Mouse (Mus musculus): ENCODE data around the gene Dyrk4.
A peak's percentile ranks its signal among the peaks of the same experiment; 100 is the strongest.

Dyrk4 gene

DNA sequence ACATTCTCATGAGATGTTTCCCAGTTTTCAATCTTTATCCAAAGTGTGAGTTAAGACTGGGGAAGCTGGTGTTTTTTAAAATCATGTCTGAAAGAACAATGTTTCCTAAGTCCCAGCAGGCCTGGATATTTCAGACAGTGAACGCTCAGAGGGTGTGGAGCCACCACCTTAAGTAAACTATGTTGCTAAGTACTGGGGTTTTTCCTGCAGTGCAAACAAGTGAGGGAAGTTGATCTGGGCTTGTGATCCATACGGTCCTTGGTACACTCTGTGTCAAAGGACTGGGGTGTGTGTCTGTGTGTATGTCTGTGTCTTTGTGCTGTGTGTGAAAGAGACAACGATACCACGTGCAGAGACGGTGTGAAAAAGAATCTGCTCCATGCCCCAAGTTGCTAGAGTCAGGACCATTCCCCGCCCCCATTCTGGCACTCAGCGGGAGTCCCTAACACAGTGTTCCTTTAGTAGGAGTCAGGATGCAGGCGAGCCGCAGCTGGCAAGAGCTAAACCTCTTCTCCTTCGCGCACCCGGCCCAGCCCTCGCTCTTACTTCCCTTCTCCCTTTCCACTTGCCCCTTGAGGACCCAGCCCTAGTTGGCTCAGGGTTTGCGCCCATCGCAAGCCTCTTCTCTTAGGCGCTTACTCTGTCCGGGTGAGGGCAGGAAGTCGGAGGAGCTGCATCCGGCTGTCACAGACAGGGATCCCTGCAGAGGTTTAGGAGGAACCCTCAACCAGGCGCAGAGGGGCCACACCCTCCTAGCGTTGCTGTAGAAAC, at the start of gene Dyrk4:
Dyrk4 (minus strand) TSS at position 729 of the 771 bp plus-strand sequence.
- no peak for DNase-seq (ENCODE audit: low spot score)

DNA sequence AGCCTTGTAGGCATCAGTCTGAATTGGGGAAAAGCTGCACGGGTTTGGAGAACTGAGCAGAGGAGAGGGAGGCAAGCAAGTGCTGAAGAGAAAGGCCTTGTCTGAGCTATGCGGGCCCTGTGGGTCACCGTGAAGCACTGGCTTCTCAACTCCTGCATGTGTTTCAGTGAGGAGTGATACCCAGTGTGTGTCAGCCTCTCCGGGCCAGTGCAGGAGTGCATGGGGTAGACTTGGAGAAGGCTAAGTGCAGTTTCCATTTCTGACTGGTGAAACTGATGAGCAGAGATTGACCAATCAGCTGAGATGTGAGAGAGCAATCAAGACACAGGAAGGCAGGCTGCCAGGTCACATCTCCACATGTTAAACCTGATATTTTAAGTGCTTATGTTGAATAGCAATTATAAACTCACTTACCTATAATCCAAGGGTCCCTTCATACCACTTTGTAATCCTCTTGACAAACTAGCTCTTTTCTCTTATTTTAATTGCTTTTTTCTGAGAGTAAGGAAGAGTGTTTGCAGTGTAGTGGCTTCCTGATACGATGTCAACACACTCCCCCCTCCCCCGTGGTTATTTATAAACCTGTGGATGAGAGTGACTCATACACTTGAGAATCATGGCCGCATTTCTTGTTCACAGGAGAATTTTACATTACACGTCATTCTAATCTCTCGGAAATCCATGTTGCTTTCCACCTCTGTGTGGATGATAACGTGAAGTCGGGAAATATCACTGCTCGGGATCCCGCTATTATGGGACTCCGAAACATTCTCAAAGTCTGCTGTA, 44.8 kb upstream of the Dyrk4 start:
- no peak for DNase-seq (ENCODE audit: low spot score)

DNA sequence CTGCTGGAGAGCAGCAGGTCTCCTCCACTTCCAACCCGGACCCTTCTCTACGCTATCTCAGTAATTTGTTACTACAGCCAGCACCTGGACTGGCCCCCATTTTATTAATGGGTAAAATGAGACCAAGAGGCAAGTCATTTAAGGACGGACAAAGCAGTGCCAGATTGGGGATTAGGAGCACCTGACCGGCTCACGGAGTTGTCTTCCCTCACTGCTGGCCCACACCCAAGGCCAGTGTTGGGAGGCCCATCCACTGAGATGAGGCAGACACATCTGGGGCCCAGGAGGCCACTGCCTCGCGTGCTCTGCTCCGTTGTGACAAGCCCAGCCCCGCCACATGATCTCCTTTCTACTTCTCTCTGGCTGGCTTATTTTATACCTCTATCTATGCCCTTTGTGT, 41.8 kb upstream of the Dyrk4 start:
- no peak for DNase-seq (ENCODE audit: low spot score)

DNA sequence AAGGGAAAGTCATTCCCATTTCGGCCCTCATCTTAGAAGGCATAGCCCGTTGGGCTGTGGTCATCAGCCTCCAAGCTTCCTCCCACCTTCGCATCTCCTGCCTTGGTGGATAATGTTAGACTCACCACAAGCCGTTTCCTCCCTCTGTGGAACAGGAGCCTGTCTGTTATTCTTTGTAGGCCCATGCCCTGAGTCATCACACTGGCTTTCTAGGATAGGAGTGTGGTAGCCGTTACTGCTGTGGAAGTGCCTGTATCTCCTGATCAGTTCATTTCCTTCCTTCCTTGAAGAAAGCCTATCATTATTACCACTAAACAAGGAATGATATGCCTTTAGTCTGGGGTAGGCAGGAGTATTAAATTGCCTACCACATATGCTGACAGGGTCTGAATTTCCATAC, 41.1 kb upstream of the Dyrk4 start:
- no peak for DNase-seq (ENCODE audit: low spot score)

DNA sequence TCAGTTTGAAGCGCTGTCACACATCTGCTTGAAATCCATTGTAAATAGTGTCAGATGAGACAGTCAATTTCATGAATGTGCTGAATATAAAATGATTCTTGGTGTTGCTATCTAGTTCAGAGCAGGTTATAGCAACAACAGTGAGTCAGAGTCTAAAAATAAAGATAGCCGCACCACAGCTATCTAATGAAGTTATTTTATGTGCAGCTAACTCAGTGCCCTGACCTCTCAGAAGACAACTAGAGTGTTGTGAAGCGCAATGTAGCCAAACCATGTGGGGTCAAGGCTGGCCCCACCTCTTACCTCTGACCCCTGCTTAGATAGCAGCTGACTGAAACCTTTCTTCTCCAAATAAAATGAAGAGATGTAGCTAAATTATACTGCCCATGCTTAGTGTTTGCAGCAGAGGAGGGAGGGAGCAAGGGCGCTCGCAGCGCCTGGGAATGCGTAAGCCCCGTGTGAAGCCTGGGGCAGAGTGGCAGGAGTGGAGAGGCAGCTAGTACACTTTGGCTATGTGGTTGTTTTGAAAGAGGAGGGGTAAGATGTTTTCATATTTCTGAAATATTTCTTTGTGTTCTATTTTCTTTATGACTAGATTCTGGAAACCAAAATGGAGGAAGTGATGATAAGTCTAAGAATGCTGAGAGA, 39.9 kb upstream of the Dyrk4 start:
- no peak for DNase-seq (ENCODE audit: low spot score)

DNA sequence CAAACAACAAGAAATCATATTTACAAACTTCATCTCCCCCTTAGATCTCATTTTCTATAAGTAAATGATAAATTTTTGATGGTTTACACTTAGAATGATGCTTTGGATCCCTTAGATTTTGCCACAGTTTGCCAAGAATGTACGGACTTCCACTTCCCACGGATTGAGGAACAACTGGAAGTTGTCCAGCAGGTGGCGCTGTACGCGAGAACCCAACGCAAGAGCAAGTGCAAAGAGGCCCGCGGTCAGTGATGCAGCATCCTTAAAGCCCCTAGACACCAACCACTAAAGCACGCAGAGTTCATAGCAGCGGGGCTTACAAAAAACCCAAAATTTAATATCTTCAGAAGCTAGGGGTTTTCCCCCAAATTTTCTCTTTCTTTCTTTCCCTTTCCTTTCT, 34.1 kb upstream of the Dyrk4 start:
- peak; percentile 35 for DNase-seq (ENCODE audit: low spot score)

DNA sequence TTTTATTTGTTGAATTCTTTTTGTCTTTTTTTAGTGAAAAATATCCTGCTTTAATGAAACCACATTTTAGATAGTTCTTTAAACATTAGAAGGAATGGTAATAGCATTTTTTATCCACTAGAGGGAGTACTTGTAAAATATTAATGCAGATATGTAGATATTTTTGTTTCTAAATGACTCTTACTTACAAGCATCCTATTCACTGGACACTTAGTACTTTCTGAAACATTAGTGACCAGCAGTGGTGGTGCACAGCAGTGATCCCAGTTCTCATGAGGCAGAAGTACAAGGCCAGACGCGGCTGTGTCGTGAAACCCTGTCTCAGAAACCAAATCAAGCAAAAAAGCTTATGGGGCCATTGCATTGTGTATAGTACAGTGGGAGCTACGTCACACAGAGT, 26.7 kb upstream of the Dyrk4 start:
- no peak for DNase-seq (ENCODE audit: low spot score)

DNA sequence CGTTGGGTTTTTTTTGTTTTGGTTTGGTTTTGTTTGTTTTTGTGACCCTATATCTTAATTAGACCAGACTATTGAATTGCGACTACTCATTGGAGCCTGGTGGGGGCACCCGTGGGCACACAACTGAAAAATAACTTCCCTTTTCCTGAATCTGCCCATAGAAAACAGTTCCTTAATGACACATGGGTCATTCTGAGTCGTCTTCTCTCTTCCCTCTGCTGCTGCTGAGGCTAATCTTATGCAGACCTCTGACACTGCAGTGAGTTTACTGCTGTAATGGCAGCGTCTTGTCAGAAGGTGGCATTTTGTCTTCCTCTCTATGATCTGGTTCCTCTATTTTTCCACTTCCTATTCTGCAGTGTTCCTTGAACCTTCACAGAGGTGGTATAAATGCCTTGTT, 18.8 kb upstream of the Dyrk4 start:
- no peak for DNase-seq (ENCODE audit: low spot score)

DNA sequence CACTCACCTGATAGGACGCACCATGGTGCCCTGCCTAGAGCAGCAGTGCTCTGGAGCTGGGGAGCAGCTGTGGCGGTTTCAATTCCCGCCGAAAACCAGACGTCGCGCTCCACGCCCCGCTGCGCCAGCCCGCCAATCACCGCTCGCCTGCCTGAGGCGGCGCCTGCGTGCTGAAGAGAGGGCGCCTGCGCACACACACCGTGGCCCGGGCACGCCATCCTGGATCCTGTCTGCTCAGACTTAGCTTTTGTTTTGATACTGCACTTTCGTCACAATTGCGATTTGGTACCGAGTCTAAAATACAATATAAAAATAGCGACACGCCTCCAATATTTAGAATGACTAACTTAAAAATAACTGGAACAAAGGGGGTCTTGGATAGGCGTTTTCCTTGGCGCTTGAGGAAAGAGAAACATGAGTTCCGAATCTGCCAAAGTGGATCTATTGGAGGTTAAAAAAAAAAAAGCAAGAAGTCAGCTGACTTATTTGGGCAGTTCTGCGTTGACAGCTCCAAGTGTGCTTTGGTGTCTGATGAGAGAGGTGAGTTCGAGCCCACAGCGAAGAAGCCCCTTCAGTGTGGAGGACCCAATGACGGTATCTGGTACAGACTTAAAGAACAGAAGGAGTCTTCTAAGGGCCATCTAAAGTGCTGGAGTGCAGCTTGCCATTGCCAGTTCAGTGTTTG, 18.0 kb upstream of the Dyrk4 start, which contains the start of the genes Rad51ap1 and D6Wsu163e:
Rad51ap1 (minus strand) TSS at position 101 of the 685 bp plus-strand sequence.
D6Wsu163e (plus strand) TSS at position 476 of the 685 bp plus-strand sequence.
- DNase-seq (ENCODE audit: low spot score): peak; percentile 57

DNA sequence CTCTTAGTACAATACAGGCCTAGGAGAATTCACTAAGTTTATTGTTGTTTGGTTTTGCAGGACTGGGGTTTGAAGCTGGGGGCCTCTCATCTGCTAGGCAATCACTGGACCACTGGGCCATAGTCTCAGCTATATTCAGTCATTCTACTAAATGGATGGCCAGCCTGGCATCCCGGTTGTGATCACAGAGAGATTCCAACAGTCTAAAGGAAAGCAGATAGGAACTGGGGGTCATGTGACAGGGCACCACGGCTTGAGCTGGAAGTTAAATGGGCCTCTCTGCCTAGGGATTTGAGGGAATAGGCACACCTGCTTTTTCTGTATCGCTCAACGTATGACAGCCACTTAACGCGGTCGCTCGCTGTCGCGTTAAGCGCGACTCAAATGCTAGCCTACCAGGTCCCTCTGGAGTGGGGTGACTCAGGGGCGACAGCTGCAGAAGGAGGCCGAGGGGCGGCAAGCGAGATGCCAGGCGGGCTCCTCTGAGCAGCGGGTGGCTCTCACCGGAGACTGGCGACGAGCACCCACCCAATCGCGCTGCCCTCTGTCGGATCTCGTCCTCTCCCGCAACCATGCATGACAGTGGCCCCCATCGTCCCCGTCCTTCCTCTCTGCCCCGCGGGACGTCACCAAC, 17.3 kb upstream of the Dyrk4 start:
- no peak for DNase-seq (ENCODE audit: low spot score)

DNA sequence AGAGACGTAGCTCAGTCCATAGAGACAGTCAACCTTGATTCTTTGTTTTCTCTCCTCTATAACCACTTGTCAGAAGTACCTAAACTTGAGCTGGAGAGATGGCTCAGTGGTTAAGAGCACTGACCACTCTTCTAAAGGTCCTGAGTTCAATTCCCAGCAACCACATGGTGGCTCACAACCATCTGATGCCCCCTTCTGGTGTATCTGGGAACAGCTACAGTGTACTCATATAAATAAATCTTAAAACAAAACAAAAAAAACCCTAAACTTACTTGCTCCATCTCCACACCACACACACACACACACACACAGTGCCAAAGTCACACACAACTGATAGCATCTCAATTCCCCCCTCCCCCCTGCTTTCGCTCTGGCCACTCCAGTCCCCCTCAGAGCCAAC, 16.4 kb upstream of the Dyrk4 start:
- no peak for DNase-seq (ENCODE audit: low spot score)

DNA sequence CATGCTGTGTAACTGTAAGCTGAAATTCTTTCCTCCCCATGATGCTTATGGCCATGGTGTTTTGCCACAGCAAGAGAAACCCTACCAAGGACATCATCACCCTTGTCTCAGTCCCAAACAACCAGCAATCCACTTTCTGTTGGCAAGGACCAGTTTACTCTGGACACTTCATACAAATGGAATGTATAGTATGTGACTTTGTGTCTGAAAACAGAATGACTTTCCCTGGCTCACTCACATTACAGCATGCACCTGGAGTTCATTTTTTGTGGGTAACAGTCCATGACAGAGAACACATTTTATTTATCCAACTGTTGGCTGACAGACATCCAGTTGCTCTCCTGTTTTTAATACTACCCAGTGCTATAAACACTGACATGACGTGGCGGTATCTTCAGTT, 11.3 kb upstream of the Dyrk4 start:
- no peak for DNase-seq (ENCODE audit: low spot score)

DNA sequence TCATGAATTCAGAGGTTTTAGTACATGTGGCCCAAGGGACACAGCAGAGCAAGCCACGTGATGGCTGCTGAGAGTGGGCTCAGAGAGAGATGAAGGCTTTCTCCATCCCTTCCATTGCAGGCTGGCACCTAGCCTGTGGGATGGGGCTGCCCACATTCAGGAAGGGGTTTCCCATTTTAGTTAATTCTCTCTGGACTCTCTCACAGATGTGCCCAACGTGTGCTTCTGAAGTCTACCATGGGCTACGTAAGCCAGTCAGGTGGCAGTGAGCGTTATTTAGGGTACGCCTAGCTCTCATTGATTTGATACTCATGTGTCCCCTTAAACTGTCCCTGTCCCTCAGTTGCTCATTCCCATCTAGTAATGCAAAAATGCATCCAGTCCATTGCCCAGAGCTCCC, 6.7 kb downstream of the Dyrk4 start:
- no peak for DNase-seq (ENCODE audit: low spot score)

DNA sequence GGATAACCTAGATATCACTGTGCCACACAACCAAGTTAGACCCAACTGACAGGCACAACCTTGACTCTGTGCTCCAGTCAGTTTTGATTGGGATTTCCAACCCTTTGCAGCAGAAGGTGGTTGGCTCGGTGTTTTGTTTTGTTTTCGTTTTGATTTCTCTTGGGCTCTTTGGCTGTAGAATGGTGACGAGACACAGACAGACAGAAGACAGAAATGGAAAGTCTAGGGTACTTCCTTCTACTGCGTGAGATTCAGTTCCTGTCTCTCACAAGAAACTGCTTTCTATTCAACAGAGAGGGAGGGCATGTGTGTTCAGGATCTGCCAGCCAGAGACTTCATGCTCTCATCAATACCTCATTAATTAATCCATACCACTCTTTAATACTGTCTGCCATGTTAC, 10.9 kb downstream of the Dyrk4 start:
- DNase-seq (ENCODE audit: low spot score): no peak

DNA sequence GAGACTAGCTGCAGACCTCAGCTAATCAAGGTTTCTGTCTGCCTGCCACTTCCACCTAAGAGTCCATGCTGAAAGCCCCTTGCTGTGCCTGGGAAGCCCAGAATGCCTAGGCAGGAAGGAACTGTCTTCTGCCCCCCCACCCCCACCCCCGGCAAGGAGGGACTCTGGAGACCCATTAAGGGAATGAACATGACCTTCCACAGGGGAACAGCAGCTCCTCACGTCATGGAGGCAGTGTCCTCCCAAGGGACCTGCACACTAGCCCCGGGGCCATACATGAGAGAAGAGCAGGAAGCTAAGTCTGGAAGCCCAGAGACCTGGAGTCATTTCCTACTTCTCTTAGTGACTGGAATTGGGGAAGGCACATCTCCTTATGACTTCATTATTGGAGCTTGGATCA, 13.8 kb downstream of the Dyrk4 start:
- no peak for DNase-seq (ENCODE audit: low spot score)

DNA sequence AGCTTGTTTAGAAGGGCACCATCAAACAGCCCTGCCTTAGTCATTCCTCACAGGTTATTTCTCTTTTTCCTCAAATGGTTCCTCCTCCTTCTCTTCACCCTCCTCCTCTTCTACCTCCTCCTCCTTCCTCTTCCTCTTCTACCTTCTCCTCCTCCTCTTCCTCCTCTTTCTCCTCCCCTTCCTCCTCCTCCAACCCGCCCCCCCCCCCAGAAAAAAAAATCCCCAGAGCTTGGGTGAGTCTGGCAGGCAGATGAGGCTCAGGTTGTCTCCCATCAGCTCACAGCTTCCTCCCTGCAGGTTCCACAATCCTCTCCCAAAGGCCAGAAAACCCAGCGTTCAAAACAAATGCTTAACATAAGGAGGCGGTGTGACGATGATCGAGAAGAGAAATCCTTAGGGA, 14.3 kb downstream of the Dyrk4 start:
- DNase-seq (ENCODE audit: low spot score): no peak

DNA sequence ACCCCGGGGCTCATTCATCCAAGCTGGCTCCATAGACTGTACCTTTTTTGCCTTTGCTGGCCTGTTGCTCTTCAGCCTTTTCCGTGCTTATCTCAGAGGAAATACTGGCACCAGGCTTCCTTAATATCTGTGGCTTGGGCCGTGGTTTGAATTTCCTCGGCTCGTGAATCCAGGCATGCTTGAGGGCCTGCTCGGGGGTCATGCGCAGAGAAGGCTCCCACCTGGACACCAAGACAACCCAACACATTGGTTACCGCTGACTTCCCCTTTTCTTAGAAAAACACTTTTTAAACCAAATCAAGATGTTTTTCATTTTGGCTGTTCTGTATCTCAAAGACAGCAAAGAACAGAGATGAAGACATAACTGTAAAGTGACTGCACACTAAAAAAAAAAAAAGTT, 44.5 kb downstream of the Dyrk4 start:
- no peak for DNase-seq (ENCODE audit: low spot score)

DNA sequence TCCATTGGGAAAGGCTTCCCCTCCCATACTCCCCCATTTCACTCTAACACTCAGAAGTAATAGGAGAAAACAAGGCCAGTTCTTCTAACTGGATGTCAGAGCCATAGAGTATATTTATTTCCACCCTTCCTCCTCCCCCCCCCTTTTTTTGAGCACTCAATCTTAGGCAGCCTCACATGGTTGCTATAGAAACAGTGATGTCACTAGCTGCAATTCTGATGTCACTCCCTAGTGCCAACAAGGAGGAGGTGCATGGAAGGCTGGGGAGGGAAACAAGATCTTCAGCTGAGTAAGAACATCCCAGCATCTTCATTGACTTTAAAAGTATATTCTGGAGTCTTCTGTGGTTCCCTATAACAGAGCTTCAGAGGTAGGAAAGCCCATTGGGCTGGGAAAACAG, 68.8 kb downstream of the Dyrk4 start, which contains the start of gene Akap3:
Akap3 (plus strand) TSS at position 218 of the 400 bp plus-strand sequence.
- DNase-seq (ENCODE audit: low spot score): no peak

DNA sequence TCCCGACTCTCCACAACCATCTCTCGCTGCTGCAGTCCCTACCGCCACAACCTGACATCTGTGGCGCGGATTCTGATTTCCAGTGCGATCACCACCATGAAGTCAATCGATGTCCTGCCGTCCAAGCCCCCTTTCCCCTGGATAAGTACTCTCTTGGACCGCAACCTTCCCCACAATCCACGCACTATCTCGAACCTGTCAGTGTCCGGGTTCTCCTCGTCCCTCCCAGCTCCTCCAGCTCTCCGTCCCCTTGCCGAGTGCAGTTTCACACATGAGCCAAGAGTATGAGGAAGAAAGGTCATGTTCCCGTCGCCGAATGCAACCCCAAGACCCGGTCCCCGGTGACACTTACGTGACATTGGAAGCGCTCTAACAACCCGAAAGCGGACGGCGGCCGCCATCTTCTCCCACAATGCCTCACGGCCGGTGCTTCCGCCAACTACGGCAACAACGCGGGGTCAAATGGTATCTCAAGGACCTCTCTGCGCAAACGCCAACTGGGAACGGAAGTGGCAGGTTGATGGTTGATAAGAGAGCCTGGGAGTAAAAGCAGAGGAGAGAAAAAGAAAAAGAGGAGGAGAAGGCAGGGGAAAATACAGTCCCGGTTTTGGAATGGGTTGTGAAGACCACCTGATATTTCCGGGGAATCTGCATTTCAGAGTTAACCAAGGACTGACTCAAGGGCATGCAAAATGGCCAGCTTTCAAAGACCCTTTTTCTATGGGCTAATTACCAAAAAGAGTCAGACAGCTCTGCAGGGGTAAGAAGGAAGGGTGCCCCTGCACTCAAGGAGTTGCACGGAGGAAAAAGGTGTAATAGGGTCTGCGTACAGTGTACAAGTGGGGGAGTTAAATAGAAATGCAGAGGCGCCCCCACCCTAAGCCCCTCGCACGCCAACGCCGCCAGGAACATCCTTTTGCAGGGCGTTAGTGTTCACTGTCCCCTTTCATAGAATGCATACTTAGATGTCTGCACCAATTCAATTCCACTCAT, 72.6 kb downstream of the Dyrk4 start, which contains the start of gene Ndufa9:
Ndufa9 (minus strand) TSS at position 425 of the 993 bp plus-strand sequence.
- DNase-seq (ENCODE audit: low spot score): peak; percentile 83

DNA sequence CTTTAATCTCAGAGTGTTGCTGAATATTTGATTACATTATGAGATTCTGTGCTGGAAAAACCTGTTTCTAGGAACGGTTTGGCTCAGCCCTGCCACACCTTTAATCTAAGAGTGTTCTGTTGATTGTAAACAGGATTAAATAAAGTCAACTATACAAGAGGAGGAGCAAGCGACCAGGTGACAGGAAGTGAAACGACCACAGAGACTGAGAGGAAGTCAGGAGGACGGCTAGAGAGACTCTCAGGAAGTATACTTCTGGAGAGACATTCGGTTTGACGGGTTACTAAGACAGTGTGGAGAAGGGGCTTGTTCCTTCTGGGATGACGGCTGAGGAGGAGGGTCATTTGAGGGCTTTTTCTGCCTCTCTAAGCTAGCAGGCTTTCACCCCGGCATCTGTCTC, 85.0 kb downstream of the Dyrk4 start:
- DNase-seq (ENCODE audit: low spot score): no peak

Data from urinary bladder, postnatal 10 days (tissue).